17 mouse cellular contexts compared by ENCODE assay signal in genomic region chr9:61222212-61223003, GRCm38 (mm10).
DNase-seq lines count a peak whose midpoint lies in the region; ATAC-seq and TF ChIP-seq lines count a peak whose summit lies in the region.
"Had no signal": no experiment of that assay in that cellular context is flagged by ENCODE, and none has a peak within 500 bp of the region (broad histone marks: within the 10 kb centered on the region; RNA-seq: fewer than 3 reads in every experiment).

No protein-coding gene starts in this region.

- TF ChIP-seq CTCF in brain, embryonic 14.5 days (IDR thresholded peaks at IDR 0.05; ENCODE audit: borderline replicate concordance, extremely low read depth, insufficient read depth, insufficient read length) = no peak

- H3K36me3 ChIP-seq in kidney, embryonic 15.5 days = no peaks in the 10 kb centered on the region
- H3K36me3 ChIP-seq: liver, embryonic 15.5 days had no signal

- WGBS in kidney, embryonic 15.5 days = 64% methylated on average over 18 of the region's 18 CpGs

- H3K9ac ChIP-seq in kidney, embryonic 15.5 days = no peak overlapping the region
- H3K9ac ChIP-seq: forebrain, postnatal 0 days; liver, embryonic 15.5 days had no signal

- no peak overlapping the region for H3K27ac ChIP-seq in kidney, embryonic 15.5 days
- H3K27ac ChIP-seq: gastrocnemius, adult 2 months; hindbrain, postnatal 0 days; kidney, postnatal 0 days; liver, embryonic 15.5 days had no signal

- ATAC-seq in kidney, embryonic 15.5 days (replicated peaks; ENCODE audit: low FRiP score) = no peak
- ATAC-seq in CD4-positive, CD25-positive, alpha-beta regulatory T cell, adult 4 months = peak; percentile 71
- no peak for ATAC-seq in inflammation-experienced regulatory T-cells, adult 6 months
- ATAC-seq: forebrain, postnatal 0 days; hindbrain, postnatal 0 days had no signal

- no peak overlapping the region for H3K4me2 ChIP-seq in kidney, embryonic 15.5 days
- H3K4me2 ChIP-seq: liver, embryonic 15.5 days had no signal

- DNase-seq in kidney, adult 11 months = peak; percentile 31
- peak; percentile 53 for DNase-seq in brain, embryonic 14.5 days (ENCODE audit: low read depth)
- DNase-seq in thymus, postnatal 14 days = peak; percentile 46
- no peak for DNase-seq in gastrocnemius, adult 18-20 months (ENCODE audit: low spot score)
- no peak for DNase-seq in cerebellum, adult 18-20 months
- DNase-seq: adrenal gland, adult 8-10 months; cerebellum, adult 11-12 months; forebrain, postnatal 0 days; gastrocnemius, adult 2 months; lung, postnatal 10 days had no signal

- H3K27me3 ChIP-seq in kidney, embryonic 15.5 days = peaks cover 69% of the 10 kb centered on the region
- H3K27me3 ChIP-seq: liver, embryonic 15.5 days had no signal

- no peak for TF ChIP-seq POLR2A in brain, embryonic 14.5 days (IDR thresholded peaks at IDR 0.05; ENCODE audit: borderline replicate concordance, extremely low read depth, insufficient read depth, insufficient read length, poor library complexity, severe bottlenecking)

- H3K9me3 ChIP-seq in kidney, embryonic 15.5 days (replicated peaks) = no peaks in the 10 kb centered on the region
- H3K9me3 ChIP-seq: liver, embryonic 15.5 days had no signal

- no peak overlapping the region for H3K4me3 ChIP-seq in kidney, embryonic 15.5 days (replicated peaks)
- H3K4me3 ChIP-seq: gastrocnemius, adult 2 months; liver, embryonic 15.5 days; megakaryocyte, embryonic 14.5 days had no signal

- H3K4me1 ChIP-seq in kidney, embryonic 15.5 days = peaks cover 8% of the 10 kb centered on the region
- H3K4me1 ChIP-seq: liver, embryonic 15.5 days; megakaryocyte, embryonic 14.5 days had no signal

Comparison
In these comparisons a context has a peak if more than half of its experiments do, and no peak if none do; other contexts are left out.
1. DNase-seq: peak in kidney, adult 11 months (single experiment), brain, embryonic 14.5 days (single experiment) and thymus, postnatal 14 days (single experiment); none in gastrocnemius, adult 18-20 months (single experiment) and cerebellum, adult 18-20 months (0 of 2).